Mouse (Mus musculus) limb, embryonic 11.5 days (tissue): Measurements from ENCODE around the gene Mmaa. TPM values are rescaled to one million over a fixed set of nuclear protein-coding genes. Genes with fewer than 3 reads are reported as not detected.

Experiments used
- ATAC-seq: fragments of 200-750 bp; cut with Nextera tagmentation; 2 replicates; pipeline ENCODE4 v1.8.0; 2017; ENCODE audit warnings: low read depth; ENCODE audit not compliant: insufficient number of reproducible peaks, low FRiP score, low TSS enrichment
- DNase-seq: peaks from one replicate; pipeline ENCODE4 v3.0.0-alpha.2; 2015; ENCODE audit warnings: low spot score
- H3K27ac ChIP-seq: fragments of 300-500 bp; sonication (generic); replicated peaks from 2 replicates; pipeline ENCODE4 v1.5.1; 2014; ENCODE audit warnings: low read depth, mild to moderate bottlenecking, low read length
- H3K27me3 ChIP-seq: fragments of 300-500 bp; sonication (generic); 2 replicates; pipeline ENCODE4 v1.6.1; 2014; ENCODE audit warnings: mild to moderate bottlenecking, low read length, mixed read lengths; ENCODE audit not compliant: control insufficient read depth, insufficient read depth
- H3K36me3 ChIP-seq: fragments of 300-500 bp; sonication (generic); 2 replicates; pipeline ENCODE4 v1.6.1; 2014; ENCODE audit warnings: mild to moderate bottlenecking, low read length, moderate library complexity, mixed read lengths; ENCODE audit not compliant: control insufficient read depth, insufficient read depth
- H3K4me1 ChIP-seq: fragments of 300-500 bp; sonication (generic); 2 replicates; pipeline ENCODE4 v1.6.1; 2014; ENCODE audit warnings: low read length, mixed read lengths; ENCODE audit not compliant: control insufficient read depth, insufficient read depth
- H3K4me2 ChIP-seq: fragments of 300-500 bp; sonication (generic); 2 replicates; pipeline ENCODE4 v1.6.1; 2014; ENCODE audit warnings: low read depth, mild to moderate bottlenecking, moderate library complexity; ENCODE audit not compliant: severe bottlenecking
- H3K4me3 ChIP-seq: fragments of 300-500 bp; sonication (generic); 2 replicates; pipeline ENCODE4 v1.5.1; 2014; ENCODE audit warnings: low read depth, low read length
- H3K9ac ChIP-seq: fragments of 300-500 bp; sonication (generic); 2 replicates; pipeline ENCODE4 v1.6.1; 2014; ENCODE audit warnings: mild to moderate bottlenecking, low read length
- H3K9me3 ChIP-seq: fragments of 300-500 bp; sonication (generic); 2 replicates; pipeline ENCODE4 v1.6.1; 2016; ENCODE audit warnings: low read length; ENCODE audit not compliant: control insufficient read depth
- WGBS: fragments of 180-500 bp; shearing (Covaris S2); extraction: QIAGEN DNeasy Blood & Tissue Kit; methylation state at CpG from one replicate; pipeline ENCODE4 v1.1.7; 2014; 5-methylcytosine and 5-hydroxymethylcytosine counted together
- polyA plus RNA-seq: library from polyadenylated mRNA; unstranded; fragments of >200 nt; fragmentation: Nextera tagmentation; extraction: Ambion mirVana; gene quantifications from 2 replicates; pipeline ENCODE4 v1.2.1, GENCODE M21; 2014

Mmaa gene
- polyA plus RNA-seq, 1 experiment from 2014 or later: 12.5 TPM

DNA sequence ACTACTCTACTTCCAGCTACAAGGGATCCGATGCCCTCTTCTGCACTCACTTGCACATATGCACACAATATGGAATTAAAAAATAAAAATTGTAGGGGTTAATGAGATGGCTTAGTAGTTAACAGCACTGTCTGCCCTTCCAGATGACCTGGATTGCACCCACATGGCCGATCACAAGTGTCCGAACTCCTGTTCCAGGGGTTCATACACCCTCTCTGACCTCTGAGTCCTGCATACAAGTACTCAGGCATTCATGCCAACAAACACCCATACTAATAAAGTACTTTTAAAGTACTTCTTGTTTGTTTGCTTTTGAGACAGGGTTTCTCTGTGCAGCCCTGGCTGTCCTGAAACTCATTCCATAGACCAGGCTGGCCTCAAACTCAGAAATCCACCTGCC, 10.1 kb downstream of the Mmaa start:
- Histone ChIP-seq H3K27ac (no peak overlapping the region), H3K4me2 (no peak overlapping the region), H3K4me3 (no peak overlapping the region), H3K27me3 (no peaks in the 10 kb centered on the region), H3K9me3 (no peaks in the 10 kb centered on the region), H3K9ac (no peak overlapping the region), H3K4me1 (no peaks in the 10 kb centered on the region), H3K36me3 (no peaks in the 10 kb centered on the region)
- 95% methylated on average over 3 of the region's 3 CpGs for WGBS
- no peak for ATAC-seq
- DNase-seq: no peak

DNA sequence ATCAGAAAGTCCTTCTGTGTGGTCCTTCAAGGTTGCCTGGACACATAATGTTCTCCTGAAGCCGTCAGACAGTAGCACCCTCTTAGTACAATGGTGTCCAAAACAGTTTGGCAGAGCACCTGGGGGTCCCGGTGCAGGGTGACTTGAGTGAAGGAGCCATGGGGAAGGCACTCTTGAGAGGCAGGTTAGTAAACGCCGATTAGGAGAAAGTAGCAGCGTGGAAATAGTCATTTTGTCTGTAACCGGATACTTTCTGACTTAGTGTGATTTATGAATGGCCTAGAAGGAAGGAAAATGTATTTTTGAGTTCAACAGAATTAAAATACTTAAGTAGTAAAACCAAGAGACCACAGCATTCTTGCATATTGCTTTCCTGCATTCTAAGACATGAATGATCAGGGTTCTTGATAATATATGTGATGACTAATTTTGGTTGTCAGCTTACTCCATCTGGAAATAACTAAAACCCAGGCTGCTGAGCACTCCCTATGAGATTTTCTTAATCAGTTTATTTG, 13.3 kb downstream of the Mmaa start:
- 59% methylated on average over 6 of the region's 6 CpGs for WGBS
- Histone ChIP-seq H3K4me3 (no peak overlapping the region), H3K36me3 (no peaks in the 10 kb centered on the region), H3K4me2 (no peak overlapping the region), H3K9ac (no peak overlapping the region), H3K27ac (no peak overlapping the region), H3K9me3 (no peaks in the 10 kb centered on the region), H3K4me1 (no peaks in the 10 kb centered on the region), H3K27me3 (no peaks in the 10 kb centered on the region)
- DNase-seq: no peak
- ATAC-seq: no peak

DNA sequence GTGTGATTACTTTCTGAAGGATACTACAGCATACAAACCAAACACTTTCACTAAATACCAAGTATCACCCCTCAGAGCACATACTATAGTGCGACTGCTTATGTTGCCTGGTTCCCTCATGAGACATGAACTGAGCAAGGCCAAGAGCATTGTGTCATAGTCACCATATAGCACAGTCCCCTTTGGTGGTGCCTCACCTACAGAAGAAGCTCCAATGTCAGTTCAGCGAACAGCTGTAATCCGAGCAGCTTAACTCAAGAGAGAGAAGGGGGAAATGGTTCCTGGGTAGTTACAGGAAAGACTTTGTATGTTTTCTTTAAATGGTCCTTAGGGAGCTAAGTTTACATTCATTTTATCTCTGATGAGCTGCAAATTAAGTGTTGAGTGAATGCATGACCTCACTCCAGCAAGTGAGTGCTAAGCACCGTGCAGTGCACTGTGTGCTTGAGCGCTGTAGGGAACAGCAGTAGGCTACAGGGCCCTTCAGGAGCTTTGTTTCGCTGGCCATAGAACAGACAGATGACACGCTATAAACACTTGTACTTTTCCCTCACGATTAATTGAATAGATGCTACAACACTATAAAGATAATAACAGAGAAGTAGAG, 17.4 kb downstream of the Mmaa start:
- H3K4me1 ChIP-seq: no peaks in the 10 kb centered on the region
- H3K9me3 ChIP-seq: no peaks in the 10 kb centered on the region
- no peaks in the 10 kb centered on the region for H3K36me3 ChIP-seq
- no peak overlapping the region for H3K27ac ChIP-seq
- H3K4me3 ChIP-seq: no peak overlapping the region
- WGBS: 82% methylated on average over 8 of the region's 8 CpGs
- H3K4me2 ChIP-seq: no peak overlapping the region
- no peak overlapping the region for H3K9ac ChIP-seq
- ATAC-seq (no peak), DNase-seq (no peak)
- H3K27me3 ChIP-seq: no peaks in the 10 kb centered on the region

DNA sequence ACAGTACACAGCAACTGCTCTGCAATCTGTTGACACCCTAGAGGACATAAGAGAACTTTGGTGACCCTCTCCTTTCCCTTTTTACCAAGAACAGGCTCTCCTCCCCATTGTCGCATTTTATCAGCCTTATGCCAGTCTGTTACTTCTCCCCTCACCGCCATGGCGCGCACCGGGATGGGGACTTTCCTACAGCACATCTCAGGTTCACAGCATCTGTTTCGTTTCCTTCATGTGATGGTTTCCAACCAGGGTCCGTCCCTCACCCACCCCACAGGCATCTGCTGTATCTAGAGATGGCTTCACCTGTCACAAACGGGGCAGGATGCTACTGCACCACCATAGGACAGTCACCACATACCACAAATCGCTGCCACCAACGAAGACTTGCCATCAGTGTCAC, 19.8 kb downstream of the Mmaa start:
- DNase-seq: no peak
- Histone ChIP-seq H3K36me3 (0 out of 2 replicates have a peak, but pooled peaks cover 2% of the 10 kb centered on the region), H3K27me3 (no peaks in the 10 kb centered on the region), H3K9me3 (no peaks in the 10 kb centered on the region), H3K4me2 (no peak overlapping the region), H3K27ac (no peak overlapping the region), H3K4me3 (no peak overlapping the region), H3K4me1 (no peaks in the 10 kb centered on the region), H3K9ac (no peak overlapping the region)
- no peak for ATAC-seq
- WGBS: 94% methylated on average over 10 of the region's 10 CpGs

DNA sequence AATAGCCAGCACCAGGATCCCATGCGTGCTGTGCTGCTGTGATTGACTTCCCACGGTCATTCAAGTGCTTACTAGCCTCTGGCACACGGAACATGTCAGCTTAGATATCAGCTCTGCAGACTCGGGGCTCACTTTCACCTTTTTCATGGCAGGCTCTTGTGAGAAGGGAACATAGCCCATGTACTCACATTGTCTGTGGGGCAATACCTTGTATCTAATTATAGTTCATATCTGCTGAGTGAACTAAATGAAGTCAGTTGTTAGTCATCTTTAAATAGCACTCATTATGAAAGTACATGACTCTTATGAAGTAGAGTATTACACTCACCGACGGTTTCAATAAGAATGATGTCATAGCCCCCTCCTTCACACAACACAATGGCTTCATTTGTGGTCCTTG, 21.0 kb downstream of the Mmaa start:
- Histone ChIP-seq H3K27ac (no peak overlapping the region), H3K4me1 (no peaks in the 10 kb centered on the region), H3K27me3 (no peaks in the 10 kb centered on the region), H3K9me3 (no peaks in the 10 kb centered on the region), H3K36me3 (0 out of 2 replicates have a peak, but pooled peaks cover 2% of the 10 kb centered on the region), H3K4me2 (no peak overlapping the region), H3K9ac (no peak overlapping the region), H3K4me3 (no peak overlapping the region)
- 92% methylated on average over 6 of the region's 6 CpGs for WGBS
- DNase-seq: no peak
- ATAC-seq: no peak

DNA sequence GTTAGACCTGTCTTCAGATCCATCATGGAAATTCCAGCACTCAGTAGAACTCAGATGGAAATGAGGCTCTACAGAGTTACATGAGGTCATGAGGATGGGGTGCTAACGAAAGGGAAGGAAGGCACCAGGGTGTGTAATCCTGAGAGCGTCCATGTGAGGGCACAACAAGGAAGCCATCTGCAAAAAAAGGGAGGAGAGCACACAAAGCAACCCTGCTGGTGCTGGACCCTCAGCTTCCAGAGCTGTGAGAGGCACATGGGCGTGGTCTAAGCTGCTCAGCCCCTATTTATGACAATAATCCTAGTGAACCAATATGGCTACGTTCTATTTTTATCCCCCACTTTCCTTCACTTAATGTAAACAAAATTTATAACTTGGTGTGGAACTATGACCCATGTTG, 22.1 kb downstream of the Mmaa start:
- H3K9ac ChIP-seq: no peak overlapping the region
- H3K4me1 ChIP-seq: no peaks in the 10 kb centered on the region
- WGBS: 80% methylated on average over 4 of the region's 4 CpGs
- H3K27ac ChIP-seq: no peak overlapping the region
- H3K27me3 ChIP-seq: no peaks in the 10 kb centered on the region
- no peak for DNase-seq
- ATAC-seq: no peak
- H3K36me3 ChIP-seq: 0 out of 2 replicates have a peak, but pooled peaks cover 2% of the 10 kb centered on the region
- H3K4me2 ChIP-seq: no peak overlapping the region
- no peak overlapping the region for H3K4me3 ChIP-seq
- H3K9me3 ChIP-seq: no peaks in the 10 kb centered on the region

DNA sequence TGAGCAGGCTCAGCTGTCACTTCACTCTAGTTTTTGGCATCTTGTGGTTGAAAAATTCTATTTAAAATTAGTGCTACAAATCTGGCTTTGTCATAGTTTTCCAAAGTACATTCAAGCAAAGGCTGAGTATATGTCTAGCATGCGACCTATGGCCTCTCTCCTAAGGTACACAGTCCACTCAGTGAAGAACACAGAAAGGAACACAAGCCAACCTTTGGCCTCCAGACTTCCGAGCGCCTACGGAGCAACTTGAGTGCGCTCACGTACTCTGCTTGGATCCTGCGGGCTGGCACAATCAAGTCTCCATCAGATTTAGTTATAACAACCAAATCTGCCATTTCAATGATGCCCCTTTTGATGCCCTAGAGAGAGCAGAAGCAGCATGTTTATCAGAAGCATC, 25.8 kb downstream of the Mmaa start:
- H3K36me3 ChIP-seq: 0 out of 2 replicates have a peak, but pooled peaks cover 2% of the 10 kb centered on the region
- no peak overlapping the region for H3K4me2 ChIP-seq
- H3K4me1 ChIP-seq: no peaks in the 10 kb centered on the region
- H3K4me3 ChIP-seq: no peak overlapping the region
- no peaks in the 10 kb centered on the region for H3K27me3 ChIP-seq
- no peak for ATAC-seq
- WGBS: 92% methylated on average over 7 of the region's 7 CpGs
- no peak overlapping the region for H3K9ac ChIP-seq
- H3K9me3 ChIP-seq: no peaks in the 10 kb centered on the region
- H3K27ac ChIP-seq: no peak overlapping the region
- DNase-seq: no peak

DNA sequence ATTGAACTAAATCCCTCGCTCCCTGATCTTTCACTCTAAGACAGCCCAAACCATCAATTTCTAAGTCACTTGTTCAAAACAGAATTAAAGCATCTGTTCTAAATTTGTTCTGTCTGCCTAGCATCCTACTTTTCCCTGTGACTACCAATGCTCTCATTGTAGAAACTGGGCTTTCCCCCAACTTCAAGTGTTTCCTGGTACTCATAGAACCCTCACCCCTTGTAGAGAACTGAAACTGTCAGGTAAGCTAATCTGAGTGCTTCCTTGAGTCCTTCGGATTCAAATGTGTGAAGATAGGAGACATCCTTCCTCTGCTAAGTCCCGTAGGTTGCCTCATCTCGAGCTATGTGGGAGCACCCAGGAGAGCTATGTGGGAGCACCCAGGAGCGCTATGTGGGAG, 32.8 kb downstream of the Mmaa start:
- Histone ChIP-seq H3K4me2 (no peak overlapping the region), H3K27ac (no peak overlapping the region), H3K36me3 (no peaks in the 10 kb centered on the region), H3K4me3 (no peak overlapping the region), H3K4me1 (no peaks in the 10 kb centered on the region), H3K9me3 (no peaks in the 10 kb centered on the region), H3K9ac (no peak overlapping the region), H3K27me3 (no peaks in the 10 kb centered on the region)
- DNase-seq (no peak), ATAC-seq (no peak)
- 90% methylated on average over 5 of the region's 5 CpGs for WGBS
